ENCODE assay signal across 24 mouse cellular contexts in the genomic region with DNA sequence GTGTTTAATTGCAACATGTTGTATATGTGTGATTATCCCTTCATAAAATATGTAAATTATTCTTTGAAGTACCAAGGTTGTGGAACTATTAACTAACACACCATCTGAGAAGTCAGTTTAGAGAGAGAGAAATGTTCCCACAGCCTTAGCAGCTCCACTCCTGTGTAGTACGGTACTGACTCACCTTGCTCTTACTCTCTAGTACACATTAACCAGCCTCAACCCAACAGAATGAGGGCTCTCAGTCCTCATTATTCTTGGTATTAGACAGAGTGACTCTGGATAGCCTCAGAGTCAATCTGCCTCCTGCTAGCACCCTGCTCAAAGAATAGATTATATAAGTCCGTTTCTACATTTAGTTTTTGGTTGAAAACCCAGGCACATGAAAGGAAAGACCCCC.
A peak's percentile ranks its signal among the peaks of the same experiment; 100 is the strongest.
DNase-seq lines count a peak whose midpoint lies in the region; ATAC-seq lines count a peak whose summit lies in the region.
"Had no signal": no experiment of that assay in that cellular context is flagged by ENCODE, and none has a peak within 500 bp of the region (broad histone marks: within the 10 kb centered on the region; RNA-seq: fewer than 3 reads in every experiment).

No protein-coding gene starts in this region.

- 78% methylated on average over 2 of the region's 2 CpGs for WGBS in forebrain, embryonic 11.5 days
- 87% methylated on average over 2 of the region's 2 CpGs for WGBS in forebrain, embryonic 10.5 days
- WGBS in kidney, embryonic 15.5 days, result 71% methylated on average over 2 of the region's 2 CpGs

- H3K4me3 ChIP-seq in forebrain, embryonic 11.5 days (ENCODE audit: low read depth, low read length), result no peak overlapping the region
- no peak overlapping the region for H3K4me3 ChIP-seq in forebrain, embryonic 10.5 days
- no peak overlapping the region for H3K4me3 ChIP-seq in kidney, embryonic 15.5 days (replicated peaks)
- H3K4me3 ChIP-seq: forebrain, embryonic 12.5 days; forebrain, embryonic 15.5 days; heart, adult 2 months; heart, embryonic 10.5 days; heart, embryonic 13.5 days had no signal

- H3K36me3 ChIP-seq in forebrain, embryonic 11.5 days (ENCODE audit: control insufficient read depth, insufficient read depth, low read length), result no peaks in the 10 kb centered on the region
- no peaks in the 10 kb centered on the region for H3K36me3 ChIP-seq in forebrain, embryonic 10.5 days (replicated peaks)
- no peaks in the 10 kb centered on the region for H3K36me3 ChIP-seq in kidney, embryonic 15.5 days
- H3K36me3 ChIP-seq: forebrain, embryonic 12.5 days; forebrain, embryonic 15.5 days; heart, embryonic 10.5 days; heart, embryonic 13.5 days had no signal

- 0 out of 2 replicates have a peak, but pooled peaks have one; percentile 30 for ATAC-seq in forebrain, embryonic 11.5 days (replicated peaks; ENCODE audit: low FRiP score)
- peak; percentile 93 for ATAC-seq in kidney, embryonic 15.5 days (replicated peaks; ENCODE audit: low FRiP score)
- no peak for ATAC-seq in monocyte, adult 5-6 weeks (replicated peaks; ENCODE audit: insufficient number of reproducible peaks, low FRiP score, low TSS enrichment, poor library complexity, severe bottlenecking)
- ATAC-seq: activated CD4-positive, CD25-positive, alpha-beta regulatory T cell, adult 4 months; forebrain, embryonic 15.5 days had no signal

- no peak overlapping the region for H3K9ac ChIP-seq in forebrain, embryonic 11.5 days (ENCODE audit: low read length)
- H3K9ac ChIP-seq in kidney, embryonic 15.5 days, result no peak overlapping the region
- H3K9ac ChIP-seq: forebrain, embryonic 12.5 days; forebrain, embryonic 15.5 days; heart, embryonic 13.5 days; hindbrain, embryonic 14.5 days had no signal

- H3K27ac ChIP-seq in forebrain, embryonic 11.5 days (ENCODE audit: low read depth, low read length), result no peak overlapping the region
- H3K27ac ChIP-seq in forebrain, embryonic 10.5 days, result no peak overlapping the region
- no peak overlapping the region for H3K27ac ChIP-seq in kidney, embryonic 15.5 days
- H3K27ac ChIP-seq: forebrain, embryonic 12.5 days; forebrain, embryonic 15.5 days; heart, adult 2 months; heart, embryonic 10.5 days; heart, embryonic 13.5 days; hindbrain, embryonic 14.5 days had no signal

- no peaks in the 10 kb centered on the region; the same call in 1 of the 2 replicates for H3K4me1 ChIP-seq in forebrain, embryonic 11.5 days (replicated peaks; ENCODE audit: control insufficient read depth, insufficient read depth, low read length)
- no peaks in the 10 kb centered on the region; the same call in 1 of the 2 replicates for H3K4me1 ChIP-seq in forebrain, embryonic 10.5 days
- no peaks in the 10 kb centered on the region for H3K4me1 ChIP-seq in kidney, embryonic 15.5 days
- H3K4me1 ChIP-seq: forebrain, embryonic 12.5 days; forebrain, embryonic 15.5 days; heart, embryonic 10.5 days had no signal

- DNase-seq in forebrain, embryonic 11.5 days (ENCODE audit: low spot score), result no peak
- DNase-seq in forebrain, embryonic 10.5 days (ENCODE audit: extremely low spot score, low spot score), result no peak
- DNase-seq in kidney, adult 8-10 months, result peak; percentile 2 to 3
- no peak for DNase-seq in kidney, postnatal 10 days
- peak; percentile 12 for DNase-seq in kidney, postnatal 14 days
- DNase-seq in cerebellum, adult 8-10 months, result no peak
- DNase-seq: adrenal gland, adult 8-10 months; adrenal gland, postnatal 25 days; cerebellum, adult 11-12 months; cerebellum, adult 9-10 months; cerebellum, postnatal 14 days; gastrocnemius, postnatal 10 days; gastrocnemius, postnatal 36 days; heart, adult 2 months; heart, postnatal 14 days; heart, postnatal 4 days had no signal

- H3K4me2 ChIP-seq in forebrain, embryonic 11.5 days (ENCODE audit: low read depth, low read length, severe bottlenecking), result no peak overlapping the region
- no peak overlapping the region for H3K4me2 ChIP-seq in kidney, embryonic 15.5 days
- H3K4me2 ChIP-seq: forebrain, embryonic 12.5 days; forebrain, embryonic 15.5 days; heart, embryonic 13.5 days; hindbrain, embryonic 14.5 days had no signal

- no peaks in the 10 kb centered on the region for H3K9me3 ChIP-seq in forebrain, embryonic 11.5 days (ENCODE audit: control insufficient read depth, low read length)
- no peaks in the 10 kb centered on the region for H3K9me3 ChIP-seq in forebrain, embryonic 10.5 days
- H3K9me3 ChIP-seq in kidney, embryonic 15.5 days (replicated peaks), result no peaks in the 10 kb centered on the region
- H3K9me3 ChIP-seq: forebrain, embryonic 12.5 days; forebrain, embryonic 15.5 days; heart, embryonic 10.5 days; heart, embryonic 13.5 days had no signal

- H3K27me3 ChIP-seq in forebrain, embryonic 11.5 days (ENCODE audit: control insufficient read depth, insufficient read depth, low read length), result no peaks in the 10 kb centered on the region
- H3K27me3 ChIP-seq in forebrain, embryonic 10.5 days (ENCODE audit: poor library complexity, severe bottlenecking), result no peaks in the 10 kb centered on the region
- no peaks in the 10 kb centered on the region for H3K27me3 ChIP-seq in kidney, embryonic 15.5 days
- H3K27me3 ChIP-seq: forebrain, embryonic 12.5 days; forebrain, embryonic 15.5 days; heart, embryonic 13.5 days had no signal

Comparison
In these comparisons a context has a peak if more than half of its experiments do, and no peak if none do; other contexts are left out.
1. DNase-seq: peak in kidney, adult 8-10 months (2 of 2) and kidney, postnatal 14 days (single experiment); none in forebrain, embryonic 11.5 days (single experiment), forebrain, embryonic 10.5 days (single experiment), kidney, postnatal 10 days (single experiment) and cerebellum, adult 8-10 months (single experiment).